Mouse (Mus musculus): ENCODE measurements around the gene Iba57. TPM values are rescaled to one million over a fixed set of nuclear protein-coding genes. Genes with fewer than 3 reads are reported as not detected.

Iba57 gene
- polyA plus RNA-seq, 1 experiment from 2014 or later: 4.1 TPM

DNA sequence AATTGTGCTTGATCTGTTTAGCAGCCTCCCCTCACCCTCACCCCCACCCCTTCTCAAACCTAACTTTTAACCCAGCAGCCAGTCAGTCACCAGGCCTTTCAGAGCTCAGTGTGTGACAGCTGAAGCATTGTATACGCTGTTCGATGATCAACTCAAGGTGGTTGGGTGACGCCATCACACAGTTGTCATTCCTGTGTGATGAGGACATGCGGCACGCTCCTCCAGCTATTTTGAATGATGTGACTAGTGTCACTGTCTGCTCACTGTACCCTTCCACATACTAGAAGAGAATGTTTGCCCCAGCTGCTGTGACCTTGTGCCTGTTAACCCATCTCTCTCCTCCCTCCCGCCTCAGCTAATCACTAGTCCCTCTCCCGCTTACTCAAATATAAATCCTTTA, 9.3 kb downstream of the Iba57 start:
- Histone ChIP-seq H3K4me1 (replicated peaks; ENCODE audit: control insufficient read depth, insufficient read depth, low read length) (no peaks in the 10 kb centered on the region), H3K4me3 (ENCODE audit: low read depth, low read length) (no peak overlapping the region), H3K27me3 (replicated peaks; ENCODE audit: control insufficient read depth, insufficient read depth, low read length) (no peaks in the 10 kb centered on the region), H3K36me3 (ENCODE audit: control insufficient read depth, insufficient read depth) (peaks cover 18% of the 10 kb centered on the region), H3K9me3 (ENCODE audit: control insufficient read depth) (no peaks in the 10 kb centered on the region), H3K4me2 (replicated peaks; ENCODE audit: low read depth) (no peak overlapping the region), H3K9ac (ENCODE audit: low read depth, low read length) (no peak overlapping the region), H3K27ac (ENCODE audit: low read depth, low read length) (no peak overlapping the region)
- 87% methylated on average over 7 of the region's 7 CpGs for WGBS
- TF ChIP-seq CTCF (IDR thresholded peaks at IDR 0.05; ENCODE audit: low read depth): no peak
- ATAC-seq: no peak

DNA sequence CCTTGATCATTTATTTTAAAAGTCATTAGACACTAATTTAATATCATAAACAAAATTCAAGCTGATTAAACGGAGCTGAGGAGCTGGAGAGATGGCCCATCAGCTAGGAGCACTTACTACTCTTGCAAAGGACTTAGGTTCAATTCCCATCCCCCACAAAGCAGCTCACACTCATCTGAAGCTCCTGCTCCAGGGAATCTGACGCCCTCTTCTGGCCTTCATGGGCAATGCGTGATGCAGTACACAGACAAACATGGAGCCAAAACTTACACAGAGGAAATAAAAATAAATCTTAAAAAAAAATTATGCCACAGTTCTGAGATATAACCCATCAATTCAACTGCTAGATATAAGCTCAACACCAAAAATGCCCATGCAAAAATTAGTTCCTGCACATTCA, 11.8 kb downstream of the Iba57 start:
- no peaks in the 10 kb centered on the region for H3K4me1 ChIP-seq (replicated peaks; ENCODE audit: control insufficient read depth, insufficient read depth, low read length)
- H3K36me3 ChIP-seq (ENCODE audit: control insufficient read depth, insufficient read depth): no peaks in the 10 kb centered on the region
- no peaks in the 10 kb centered on the region for H3K9me3 ChIP-seq (ENCODE audit: control insufficient read depth)
- H3K27ac ChIP-seq (ENCODE audit: low read depth, low read length): no peak overlapping the region
- no peak for ATAC-seq
- no peak overlapping the region for H3K9ac ChIP-seq (ENCODE audit: low read depth, low read length)
- H3K4me3 ChIP-seq (ENCODE audit: low read depth, low read length): no peak overlapping the region
- no peaks in the 10 kb centered on the region for H3K27me3 ChIP-seq (replicated peaks; ENCODE audit: control insufficient read depth, insufficient read depth, low read length)
- TF ChIP-seq CTCF (IDR thresholded peaks at IDR 0.05; ENCODE audit: low read depth): peak; percentile 52
- no peak overlapping the region for H3K4me2 ChIP-seq (replicated peaks; ENCODE audit: low read depth)
- 35% methylated on average over 3 of the region's 3 CpGs for WGBS

GRCm38 (mm10) chr11:59149302-59149701, 14.2 kb downstream of the Iba57 start:
- H3K9ac ChIP-seq (ENCODE audit: low read depth, low read length): no peak overlapping the region
- no peak overlapping the region for H3K4me2 ChIP-seq (replicated peaks; ENCODE audit: low read depth)
- H3K9me3 ChIP-seq (ENCODE audit: control insufficient read depth): no peaks in the 10 kb centered on the region
- no peak for ATAC-seq
- no peak overlapping the region for H3K27ac ChIP-seq (ENCODE audit: low read depth, low read length)
- H3K36me3 ChIP-seq (ENCODE audit: control insufficient read depth, insufficient read depth): no peaks in the 10 kb centered on the region
- no peaks in the 10 kb centered on the region for H3K27me3 ChIP-seq (replicated peaks; ENCODE audit: control insufficient read depth, insufficient read depth, low read length)
- H3K4me1 ChIP-seq (replicated peaks; ENCODE audit: control insufficient read depth, insufficient read depth, low read length): no peaks in the 10 kb centered on the region
- 60% methylated on average over 3 of the region's 3 CpGs for WGBS
- TF ChIP-seq CTCF (IDR thresholded peaks at IDR 0.05; ENCODE audit: low read depth): no peak
- no peak overlapping the region for H3K4me3 ChIP-seq (ENCODE audit: low read depth, low read length)

- WGBS: 84% methylated on average over 5 of the region's 5 CpGs
- Histone ChIP-seq H3K27ac (ENCODE audit: low read depth, low read length) (no peak overlapping the region), H3K9me3 (ENCODE audit: control insufficient read depth) (no peaks in the 10 kb centered on the region), H3K4me2 (replicated peaks; ENCODE audit: low read depth) (no peak overlapping the region), H3K27me3 (replicated peaks; ENCODE audit: control insufficient read depth, insufficient read depth, low read length) (peaks cover 2% of the 10 kb centered on the region; the same call in 1 of the 2 replicates), H3K9ac (ENCODE audit: low read depth, low read length) (no peak overlapping the region), H3K4me1 (replicated peaks; ENCODE audit: control insufficient read depth, insufficient read depth, low read length) (no peaks in the 10 kb centered on the region), H3K36me3 (ENCODE audit: control insufficient read depth, insufficient read depth) (no peaks in the 10 kb centered on the region), H3K4me3 (ENCODE audit: low read depth, low read length) (no peak overlapping the region)
- no peak for ATAC-seq
- TF ChIP-seq CTCF (IDR thresholded peaks at IDR 0.05; ENCODE audit: low read depth): no peak
Measured at GRCm38 (mm10) chr11:59142962-59143361, 20.6 kb downstream of the Iba57 start.

DNA sequence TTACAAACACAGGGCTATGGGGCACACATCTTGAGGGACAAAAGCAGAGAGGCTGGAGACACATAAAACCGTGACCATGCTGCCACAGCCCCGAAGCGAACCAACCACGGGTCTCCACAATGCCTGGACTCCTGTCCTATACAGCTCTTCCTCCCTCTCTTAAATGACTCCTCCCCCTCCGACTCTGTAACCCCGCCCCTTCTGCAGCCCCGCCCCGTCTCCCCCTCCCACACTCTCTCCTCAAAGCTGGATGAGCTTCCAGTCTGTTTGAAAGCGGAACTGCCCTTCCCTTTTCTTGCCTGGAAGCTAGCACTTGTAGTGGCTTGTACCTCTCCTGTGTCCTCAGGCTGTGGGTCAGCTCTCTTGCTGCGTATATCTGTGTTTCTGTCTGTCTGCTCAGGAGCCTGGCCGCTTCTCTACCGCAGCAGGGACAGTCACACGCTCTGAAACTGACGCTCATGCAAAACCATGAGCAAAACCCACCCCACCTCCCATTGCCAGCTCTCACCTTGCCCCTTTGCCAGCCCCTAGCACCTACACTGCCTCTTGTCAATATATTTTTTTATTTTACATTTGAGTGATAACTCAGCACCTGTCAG, 21.7 kb downstream of the Iba57 start:
- Histone ChIP-seq H3K27me3 (replicated peaks; ENCODE audit: control insufficient read depth, insufficient read depth, low read length) (peaks cover 13% of the 10 kb centered on the region; the same call in 1 of the 2 replicates), H3K27ac (ENCODE audit: low read depth, low read length) (no peak overlapping the region), H3K4me1 (replicated peaks; ENCODE audit: control insufficient read depth, insufficient read depth, low read length) (no peaks in the 10 kb centered on the region), H3K4me2 (replicated peaks; ENCODE audit: low read depth) (peak overlapping the region; percentile 44), H3K9ac (ENCODE audit: low read depth, low read length) (no peak overlapping the region), H3K4me3 (ENCODE audit: low read depth, low read length) (0 out of 2 replicates have a peak overlapping the region, but pooled peaks have one; percentile 7), H3K9me3 (ENCODE audit: control insufficient read depth) (no peaks in the 10 kb centered on the region), H3K36me3 (ENCODE audit: control insufficient read depth, insufficient read depth) (no peaks in the 10 kb centered on the region)
- no peak for TF ChIP-seq CTCF (IDR thresholded peaks at IDR 0.05; ENCODE audit: low read depth)
- ATAC-seq: no peak
- WGBS: 13% methylated on average over 14 of the region's 14 CpGs

DNA sequence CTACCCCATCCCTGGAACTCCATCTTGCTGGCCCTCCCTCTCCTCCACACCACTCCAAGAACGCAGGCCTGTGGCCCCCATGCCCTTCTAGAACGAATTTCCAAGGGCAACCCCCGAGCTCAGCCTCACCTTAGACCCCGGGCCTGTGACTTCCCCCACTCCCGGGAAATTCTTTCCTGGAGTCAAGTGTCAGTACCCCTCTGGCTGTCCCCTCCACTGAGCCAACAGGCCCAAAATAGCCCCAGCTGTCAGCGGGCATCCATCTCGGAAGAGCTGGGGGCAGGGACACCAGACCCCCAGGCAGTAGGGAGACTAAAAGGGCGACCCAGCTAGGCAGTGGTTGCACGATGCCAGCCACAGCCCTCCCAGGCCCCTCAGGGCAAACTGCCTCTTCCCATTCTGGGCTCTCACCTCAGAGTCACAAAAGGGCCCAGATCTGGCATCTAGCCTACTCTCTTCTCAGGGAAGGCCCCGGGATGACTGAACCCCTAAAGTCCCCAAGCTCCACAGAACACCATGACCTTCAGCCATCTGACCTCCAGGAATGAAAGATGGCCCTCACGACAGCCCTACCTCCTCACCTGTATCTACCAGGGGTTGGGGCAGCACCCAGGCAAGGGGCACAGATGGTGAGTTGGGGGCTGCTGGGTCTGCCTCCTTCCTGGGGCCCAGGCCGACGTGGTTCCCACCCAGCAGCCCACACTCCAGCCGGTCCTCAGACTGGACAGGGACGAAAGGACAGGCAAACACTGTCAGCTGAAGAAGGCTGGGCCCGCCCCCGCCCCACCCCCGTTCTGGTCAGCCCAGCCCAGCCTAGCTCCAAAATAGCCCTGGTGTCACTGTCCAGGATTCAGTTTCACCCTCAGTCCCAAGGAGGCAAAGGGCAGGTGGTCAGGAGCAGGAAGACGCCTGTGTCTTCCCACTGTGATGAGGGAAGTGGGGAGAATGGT, 24.7 kb downstream of the Iba57 start:
- WGBS: 73% methylated on average over 19 of the region's 19 CpGs
- Histone ChIP-seq H3K27me3 (replicated peaks; ENCODE audit: control insufficient read depth, insufficient read depth, low read length) (peaks cover 43% of the 10 kb centered on the region), H3K36me3 (ENCODE audit: control insufficient read depth, insufficient read depth) (no peaks in the 10 kb centered on the region), H3K9ac (ENCODE audit: low read depth, low read length) (no peak overlapping the region), H3K4me3 (ENCODE audit: low read depth, low read length) (no peak overlapping the region), H3K9me3 (ENCODE audit: control insufficient read depth) (no peaks in the 10 kb centered on the region), H3K4me2 (replicated peaks; ENCODE audit: low read depth) (no peak overlapping the region), H3K4me1 (replicated peaks; ENCODE audit: control insufficient read depth, insufficient read depth, low read length) (no peaks in the 10 kb centered on the region), H3K27ac (ENCODE audit: low read depth, low read length) (no peak overlapping the region)
- ATAC-seq: no peak
- no peak for TF ChIP-seq CTCF (IDR thresholded peaks at IDR 0.05; ENCODE audit: low read depth)

Measured in intestine, postnatal 0 days (tissue).